In genomic region chr6:33709340-33709739, GRCm38 (mm10) we compare ENCODE assay signal across 19 mouse cellular contexts.
A peak's percentile ranks its signal among the peaks of the same experiment; 100 is the strongest.
DNase-seq lines count a peak whose midpoint lies in the region; ATAC-seq and TF ChIP-seq lines count a peak whose summit lies in the region.
"Had no signal": no experiment of that assay in that cellular context is flagged by ENCODE, and none has a peak within 500 bp of the region (broad histone marks: within the 10 kb centered on the region; RNA-seq: fewer than 3 reads in every experiment).

No protein-coding gene starts in this region.

- H3K9me3 ChIP-seq in forebrain, embryonic 13.5 days (replicated peaks): no peaks in the 10 kb centered on the region
- H3K9me3 ChIP-seq in forebrain, postnatal 0 days (ENCODE audit: low read length): no peaks in the 10 kb centered on the region
- H3K9me3 ChIP-seq in liver, embryonic 16.5 days (replicated peaks; ENCODE audit: control insufficient read depth, low read length): no peaks in the 10 kb centered on the region
- H3K9me3 ChIP-seq in midbrain, embryonic 16.5 days (replicated peaks; ENCODE audit: control insufficient read depth, low read length, poor library complexity, severe bottlenecking): no peaks in the 10 kb centered on the region
- H3K9me3 ChIP-seq in midbrain, embryonic 14.5 days (ENCODE audit: control insufficient read depth, low read length): no peaks in the 10 kb centered on the region
- H3K9me3 ChIP-seq: embryonic facial prominence, embryonic 10.5 days; heart, embryonic 12.5 days; hindbrain, embryonic 12.5 days; intestine, embryonic 15.5 days had no signal

- H3K9ac ChIP-seq in forebrain, embryonic 13.5 days: no peak overlapping the region
- H3K9ac ChIP-seq in forebrain, postnatal 0 days: no peak overlapping the region
- H3K9ac ChIP-seq in liver, embryonic 16.5 days (ENCODE audit: low read depth, low read length): no peak overlapping the region
- no peak overlapping the region for H3K9ac ChIP-seq in midbrain, embryonic 16.5 days (ENCODE audit: low read depth, low read length)
- no peak overlapping the region for H3K9ac ChIP-seq in midbrain, embryonic 14.5 days (replicated peaks; ENCODE audit: low read length)
- H3K9ac ChIP-seq: heart, embryonic 12.5 days; hindbrain, embryonic 12.5 days; intestine, embryonic 15.5 days had no signal

- no peaks in the 10 kb centered on the region for H3K27me3 ChIP-seq in forebrain, embryonic 13.5 days
- no peaks in the 10 kb centered on the region for H3K27me3 ChIP-seq in forebrain, postnatal 0 days (ENCODE audit: insufficient read depth, low read length)
- H3K27me3 ChIP-seq in liver, embryonic 16.5 days (ENCODE audit: control insufficient read depth, insufficient read depth, low read depth, low read length): no peaks in the 10 kb centered on the region
- H3K27me3 ChIP-seq in midbrain, embryonic 16.5 days (ENCODE audit: control insufficient read depth, insufficient read depth, low read depth, low read length): no peaks in the 10 kb centered on the region
- H3K27me3 ChIP-seq in midbrain, embryonic 14.5 days (ENCODE audit: control insufficient read depth, insufficient read depth, low read length): no peaks in the 10 kb centered on the region
- H3K27me3 ChIP-seq: CH12.LX; heart, embryonic 12.5 days; hindbrain, embryonic 12.5 days; intestine, embryonic 15.5 days; Patski had no signal

- TF ChIP-seq CTCF in forebrain, postnatal 0 days (IDR thresholded peaks at IDR 0.05; ENCODE audit: low read depth): no peak

- H3K36me3 ChIP-seq in forebrain, embryonic 13.5 days (ENCODE audit: poor library complexity, severe bottlenecking): no peaks in the 10 kb centered on the region
- no peaks in the 10 kb centered on the region for H3K36me3 ChIP-seq in forebrain, postnatal 0 days (ENCODE audit: insufficient read depth)
- H3K36me3 ChIP-seq in liver, embryonic 16.5 days (ENCODE audit: control insufficient read depth, insufficient read depth): no peaks in the 10 kb centered on the region
- no peaks in the 10 kb centered on the region for H3K36me3 ChIP-seq in midbrain, embryonic 16.5 days (ENCODE audit: control insufficient read depth, insufficient read depth, low read length)
- no peaks in the 10 kb centered on the region for H3K36me3 ChIP-seq in midbrain, embryonic 14.5 days (ENCODE audit: control insufficient read depth, insufficient read depth, low read length)
- H3K36me3 ChIP-seq: embryonic facial prominence, embryonic 10.5 days; heart, embryonic 12.5 days; hindbrain, embryonic 12.5 days; intestine, embryonic 15.5 days had no signal

- no peak for ATAC-seq in forebrain, embryonic 13.5 days
- ATAC-seq in forebrain, postnatal 0 days: no peak
- peak; percentile 43; the same call in 1 of the 2 replicates for ATAC-seq in liver, embryonic 16.5 days (ENCODE audit: low read depth)
- no peak for ATAC-seq in midbrain, embryonic 16.5 days
- no peak for ATAC-seq in midbrain, embryonic 14.5 days (ENCODE audit: low FRiP score, low TSS enrichment)
- ATAC-seq: intestine, embryonic 15.5 days; Patski had no signal

- no peak overlapping the region for H3K4me3 ChIP-seq in forebrain, embryonic 13.5 days
- H3K4me3 ChIP-seq in forebrain, postnatal 0 days (ENCODE audit: low read depth, low read length): no peak overlapping the region
- no peak overlapping the region for H3K4me3 ChIP-seq in liver, embryonic 16.5 days (ENCODE audit: low read depth, low read length)
- no peak overlapping the region for H3K4me3 ChIP-seq in midbrain, embryonic 16.5 days (ENCODE audit: low read depth, low read length)
- no peak overlapping the region for H3K4me3 ChIP-seq in midbrain, embryonic 14.5 days (replicated peaks; ENCODE audit: low read depth, low read length)
- H3K4me3 ChIP-seq: embryonic facial prominence, embryonic 10.5 days; gastrocnemius, adult 2 months; heart, embryonic 12.5 days; hindbrain, embryonic 12.5 days; intestine, embryonic 15.5 days had no signal

- 44% methylated on average over 5 of the region's 5 CpGs for WGBS in forebrain, embryonic 13.5 days
- WGBS in forebrain, postnatal 0 days: 33% methylated on average over 5 of the region's 5 CpGs
- WGBS in liver, embryonic 16.5 days (ENCODE audit: insufficient replicate concordance): 74% methylated on average over 5 of the region's 5 CpGs
- 51% methylated on average over 5 of the region's 5 CpGs for WGBS in midbrain, embryonic 16.5 days
- WGBS in midbrain, embryonic 14.5 days: 60% methylated on average over 5 of the region's 5 CpGs

- peaks cover 47% of the 10 kb centered on the region for H3K4me1 ChIP-seq in forebrain, embryonic 13.5 days
- H3K4me1 ChIP-seq in forebrain, postnatal 0 days (ENCODE audit: insufficient read depth): peaks cover 11% of the 10 kb centered on the region; the same call in 1 of the 2 replicates
- no peaks in the 10 kb centered on the region for H3K4me1 ChIP-seq in liver, embryonic 16.5 days (ENCODE audit: control insufficient read depth, low read depth, low read length)
- peaks cover 8% of the 10 kb centered on the region for H3K4me1 ChIP-seq in midbrain, embryonic 16.5 days (ENCODE audit: control insufficient read depth, insufficient read depth, low read length)
- H3K4me1 ChIP-seq in midbrain, embryonic 14.5 days (ENCODE audit: control insufficient read depth, insufficient read depth, low read length): peaks cover 20% of the 10 kb centered on the region
- H3K4me1 ChIP-seq: heart, embryonic 12.5 days; intestine, embryonic 15.5 days had no signal

- peak overlapping the region; percentile 11; the same call in 1 of the 2 replicates for H3K27ac ChIP-seq in forebrain, embryonic 13.5 days
- H3K27ac ChIP-seq in forebrain, postnatal 0 days (ENCODE audit: low read depth, low read length): no peak overlapping the region
- no peak overlapping the region for H3K27ac ChIP-seq in liver, embryonic 16.5 days (ENCODE audit: low read length)
- H3K27ac ChIP-seq in midbrain, embryonic 16.5 days (ENCODE audit: low read length): 0 out of 2 replicates have a peak overlapping the region, but pooled peaks have one; percentile 17
- H3K27ac ChIP-seq in midbrain, embryonic 14.5 days (replicated peaks; ENCODE audit: low read depth, low read length): no peak overlapping the region
- H3K27ac ChIP-seq: embryonic facial prominence, embryonic 10.5 days; gastrocnemius, adult 2 months; hindbrain, embryonic 12.5 days; intestine, embryonic 15.5 days had no signal

- H3K4me2 ChIP-seq in forebrain, embryonic 13.5 days: peak overlapping the region; percentile 6; the same call in 1 of the 2 replicates
- H3K4me2 ChIP-seq in forebrain, postnatal 0 days (ENCODE audit: low read depth): no peak overlapping the region
- H3K4me2 ChIP-seq in liver, embryonic 16.5 days (ENCODE audit: low read depth, low read length): no peak overlapping the region
- H3K4me2 ChIP-seq in midbrain, embryonic 16.5 days (ENCODE audit: low read length): no peak overlapping the region
- H3K4me2 ChIP-seq in midbrain, embryonic 14.5 days (ENCODE audit: low read length): no peak overlapping the region
- H3K4me2 ChIP-seq: heart, embryonic 12.5 days; hindbrain, embryonic 12.5 days; intestine, embryonic 15.5 days had no signal

- no peak for DNase-seq in forebrain, postnatal 0 days
- DNase-seq in liver: no peak
- DNase-seq in midbrain, embryonic 14.5 days: no peak
- no peak for DNase-seq in frontal cortex, postnatal 10 days (ENCODE audit: low spot score in 2 of 2)
- DNase-seq: adrenal gland, adult 2 months; adrenal gland, postnatal 25 days; cerebellum, adult 2 months; cerebellum, postnatal 10 days; gastrocnemius, adult 2 months; gastrocnemius, postnatal 25 days had no signal

Comparison
In these comparisons a context has a peak if more than half of its experiments do, and no peak if none do; other contexts are left out.
1. H3K27ac ChIP-seq: peak in forebrain, embryonic 13.5 days (single experiment) and midbrain, embryonic 16.5 days (single experiment); none in forebrain, postnatal 0 days (single experiment), liver, embryonic 16.5 days (single experiment) and midbrain, embryonic 14.5 days (single experiment).